Mouse (Mus musculus) gastrocnemius, adult 2 months (tissue): ENCODE data around the gene 4930556J24Rik. TPM values are rescaled to one million over a fixed set of nuclear protein-coding genes. Genes with fewer than 3 reads are reported as not detected.
A peak's percentile ranks its signal among the peaks of the same experiment; 100 is the strongest.

ENCODE experiments used
- DNase-seq: peaks from one replicate; pipeline ENCODE4 v3.0.0; 2022
- H3K27ac ChIP-seq: fragments of 200-600 bp; 2 replicates; pipeline ENCODE4 v1.8.1; 2022; ENCODE audit warnings: mild to moderate bottlenecking
- H3K4me3 ChIP-seq: fragments of 200-600 bp; 2 replicates; pipeline ENCODE4 v1.8.1; 2022; ENCODE audit warnings: mild to moderate bottlenecking, moderate library complexity
- CTCF ChIP-seq: fragments of 200-600 bp; IDR thresholded peaks from 2 replicates; pipeline ENCODE4 v1.8.1; 2022; ENCODE audit warnings: antibody characterized with exemption, mild to moderate bottlenecking, moderate library complexity
- intact Hi-C: fragments of 180-260 bp; cut with DNase I; formaldehyde crosslinking; loops from one replicate; pipeline ENCODE4 v1.15.1; 2025
- total RNA-seq, 2 experiments: library from RNA; stranded (reverse); gene quantifications; 2 replicates each; pipeline ENCODE4 v1.2.3; 2021

Gene 4930556J24Rik
- total RNA-seq, 2 experiments from 2014 or later = not detected

- intact Hi-C loops = no loop called here
- peak overlapping the region; percentile 70; the same call in 1 of the 2 replicates for H3K27ac ChIP-seq
- H3K4me3 ChIP-seq = peak overlapping the region; percentile 76
- no peak for DNase-seq
- TF ChIP-seq CTCF = no peak
Measured at GRCm38 (mm10) chr11:3930931-3931330, 45.6 kb downstream of the 4930556J24Rik start.

DNA sequence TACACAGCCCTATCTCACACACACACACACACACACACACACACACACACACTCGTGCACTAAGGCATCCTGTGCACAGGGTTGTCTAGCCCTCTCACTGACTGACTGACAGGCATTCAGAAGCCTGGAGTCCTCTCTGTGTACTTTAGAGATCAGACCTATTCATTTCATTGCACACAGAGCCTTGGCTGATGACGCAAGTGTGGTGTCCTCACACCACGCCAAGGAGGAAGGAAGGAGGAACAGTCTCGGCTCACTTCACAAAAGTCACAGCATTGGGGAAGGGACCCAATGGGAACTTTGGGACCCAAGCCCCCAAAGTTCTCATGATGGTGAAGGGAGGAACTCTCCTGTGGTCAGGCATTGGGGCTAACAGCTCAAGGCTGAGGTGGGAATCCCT lies 46.6 kb downstream of the 4930556J24Rik start:
- no peak for DNase-seq
- intact Hi-C loops = no loop called here
- Histone ChIP-seq H3K27ac (no peak overlapping the region), H3K4me3 (no peak overlapping the region)
- no peak for TF ChIP-seq CTCF

GRCm38 (mm10) chr11:3925916-3926315 lies 50.7 kb downstream of the 4930556J24Rik start:
- TF ChIP-seq CTCF = no peak
- intact Hi-C loops = no loop called here
- no peak overlapping the region for H3K27ac ChIP-seq
- no peak overlapping the region for H3K4me3 ChIP-seq
- DNase-seq = no peak

DNA sequence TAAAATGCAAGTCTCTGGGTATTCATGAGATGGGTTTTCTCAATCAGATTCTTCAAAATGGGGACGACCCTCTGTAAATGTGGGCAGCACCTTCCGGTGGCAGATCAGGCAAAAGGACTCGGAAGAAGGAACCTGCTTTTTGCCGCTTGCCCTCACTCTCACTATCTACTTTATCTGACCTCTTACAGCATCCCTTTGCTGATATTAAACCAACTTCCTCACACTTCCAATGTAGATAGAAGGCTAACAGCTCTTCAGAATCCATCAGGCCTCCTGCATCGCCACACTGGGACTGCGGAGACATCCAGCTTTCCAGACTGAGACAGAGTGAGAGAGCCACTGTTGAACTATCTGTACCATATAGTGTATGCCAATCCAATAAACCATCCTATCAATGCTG lies 53.8 kb downstream of the 4930556J24Rik start:
- Histone ChIP-seq H3K27ac (no peak overlapping the region), H3K4me3 (no peak overlapping the region)
- no peak for TF ChIP-seq CTCF
- no peak for DNase-seq
- intact Hi-C loops = loop anchor here (5.0 kb wide), 1 partner anchor 210 kb away; no protein-coding TSS in a partner anchor

GRCm38 (mm10) chr11:3922115-3922514 lies 54.5 kb downstream of the 4930556J24Rik start:
- Histone ChIP-seq H3K27ac (no peak overlapping the region), H3K4me3 (no peak overlapping the region)
- DNase-seq = no peak
- TF ChIP-seq CTCF = no peak
- intact Hi-C loops = loop anchor here (5.0 kb wide), 1 partner anchor 210 kb away; no protein-coding TSS in a partner anchor

GRCm38 (mm10) chr11:3921281-3921850 lies 55.2 kb downstream of the 4930556J24Rik start:
- no peak overlapping the region for H3K27ac ChIP-seq
- intact Hi-C loops = loop anchor here (5.0 kb wide), 1 partner anchor 209 kb away; no protein-coding TSS in a partner anchor
- DNase-seq = peak; percentile 44
- no peak overlapping the region for H3K4me3 ChIP-seq
- peak; percentile 80 for TF ChIP-seq CTCF

GRCm38 (mm10) chr11:3920476-3920875 lies 56.1 kb downstream of the 4930556J24Rik start:
- intact Hi-C loops = loop anchor here (5.0 kb wide), 1 partner anchor 208 kb away; no protein-coding TSS in a partner anchor
- no peak for TF ChIP-seq CTCF
- no peak overlapping the region for H3K27ac ChIP-seq
- no peak overlapping the region for H3K4me3 ChIP-seq
- no peak for DNase-seq

DNA sequence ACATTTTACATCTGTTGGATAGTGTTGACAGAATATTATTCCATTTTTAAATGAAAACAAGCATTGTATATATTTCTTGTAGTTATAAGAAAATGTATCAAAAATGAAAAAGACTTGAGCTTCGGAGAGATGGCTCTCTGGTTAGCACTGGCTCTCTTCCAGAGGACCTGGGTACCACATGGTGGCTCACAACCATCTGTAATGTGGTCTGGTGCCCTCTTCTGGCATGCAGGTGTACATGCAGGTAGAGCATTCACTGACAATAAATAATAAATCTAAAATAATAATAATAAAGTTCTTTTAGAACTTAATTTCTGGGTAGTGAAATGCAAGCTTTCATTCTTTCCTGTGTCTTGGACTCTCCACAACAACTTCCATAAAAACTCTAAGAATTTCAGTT lies 57.8 kb downstream of the 4930556J24Rik start:
- intact Hi-C loops = loop anchor here (5.0 to 10.0 kb wide), 2 partner anchors 41 to 114 kb away; no protein-coding TSS in a partner anchor
- TF ChIP-seq CTCF = peak; percentile 65
- H3K4me3 ChIP-seq = no peak overlapping the region
- no peak overlapping the region for H3K27ac ChIP-seq
- DNase-seq = no peak

DNA sequence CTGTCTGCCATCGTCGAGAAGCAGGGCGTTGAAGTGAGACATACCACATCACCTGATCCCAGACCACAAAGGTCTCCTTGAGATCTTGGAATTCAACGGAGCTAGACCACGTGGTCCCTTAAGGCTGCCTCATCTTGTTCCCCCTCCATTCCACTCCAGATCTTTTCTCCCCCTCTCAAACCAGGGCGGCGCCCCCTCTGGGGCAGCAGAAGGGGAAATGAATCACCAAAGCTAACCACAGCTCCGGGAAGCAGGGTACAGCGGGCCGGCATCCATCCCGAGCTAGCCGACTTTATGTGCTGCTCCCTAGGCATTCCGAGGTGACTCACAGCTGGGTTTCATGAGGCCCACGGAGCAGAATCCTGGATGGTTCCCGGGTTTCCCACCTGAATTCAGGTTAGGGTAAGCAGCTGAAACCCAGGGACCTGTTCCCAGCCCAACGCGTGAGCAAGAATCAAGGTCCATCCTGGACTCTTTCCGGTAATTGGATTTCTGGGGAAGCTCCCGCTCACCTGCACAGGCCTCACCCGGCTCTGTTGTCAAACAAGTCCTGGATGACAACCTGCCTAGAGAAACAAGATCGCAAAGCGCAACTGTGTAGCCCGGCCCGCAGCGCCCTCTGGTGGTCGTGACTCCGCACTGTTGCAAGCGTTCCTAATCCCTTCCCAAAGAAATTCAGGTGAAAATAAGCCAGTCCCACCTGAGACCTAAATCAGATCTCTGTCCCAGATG lies 62.3 kb downstream of the 4930556J24Rik start, which contains the start of gene Slc35e4:
TSS of gene Slc35e4 (minus strand) at position 556 of the 732 bp plus-strand sequence.
- intact Hi-C loops = loop anchor here (10.0 kb wide), 1 partner anchor 109 kb away; no protein-coding TSS in a partner anchor
- H3K27ac ChIP-seq = peak within 1 kb of the TSS; percentile 92
- H3K4me3 ChIP-seq = peak within 1 kb of the TSS; percentile 89
- no peak; the same call in 1 of the 2 replicates for TF ChIP-seq CTCF
- peak; percentile 89 for DNase-seq

- peak overlapping the region; percentile 92 for H3K27ac ChIP-seq
- H3K4me3 ChIP-seq = peak overlapping the region; percentile 89
- intact Hi-C loops = loop anchor here (2.0 to 10.0 kb wide), 2 partner anchors 19 to 109 kb away; partner anchors contain the start of genes 4921536K21Rik and Dusp18
- TF ChIP-seq CTCF = no peak
- DNase-seq = peak; percentile 98
Measured at GRCm38 (mm10) chr11:3913316-3914108, 63.1 kb downstream of the 4930556J24Rik start.

- DNase-seq = peak; percentile 70
- TF ChIP-seq CTCF = no peak
- Histone ChIP-seq H3K4me3 (peak overlapping the region; percentile 89), H3K27ac (peak overlapping the region; percentile 92)
- intact Hi-C loops = loop anchor here (2.0 to 10.0 kb wide), 2 partner anchors 18 to 108 kb away; partner anchors contain the start of genes 4921536K21Rik and Dusp18
Measured at GRCm38 (mm10) chr11:3912875-3913271, 63.7 kb downstream of the 4930556J24Rik start.
